Mouse (Mus musculus): ENCODE measurements around the gene Erh. TPM values are rescaled to one million over a fixed set of nuclear protein-coding genes. Genes with fewer than 3 reads are reported as not detected.

Gene Erh
- polyA plus RNA-seq, 1 experiment from 2014 or later: 329 TPM

DNA sequence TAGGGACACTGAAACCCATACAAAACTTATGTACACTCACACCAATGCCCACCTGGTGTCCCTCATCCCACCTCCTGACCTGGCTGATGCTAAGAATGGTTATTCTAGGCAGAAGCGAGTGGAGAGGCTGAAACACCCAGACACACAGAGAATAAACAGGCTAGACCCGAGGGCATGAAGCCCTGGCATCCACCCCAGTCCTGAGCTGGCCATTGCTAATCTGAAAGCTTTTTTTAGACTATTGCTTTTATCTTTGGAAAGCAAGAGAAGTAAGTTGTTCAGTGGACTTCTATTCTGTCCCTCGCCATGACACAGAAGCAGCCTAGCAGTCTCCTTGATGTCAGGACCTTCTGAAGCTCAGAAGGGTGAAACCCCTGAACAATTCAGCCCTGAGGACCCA, 34.2 kb downstream of the Erh start:
- H3K4me3 ChIP-seq: no peak overlapping the region
- no peak overlapping the region for H3K9ac ChIP-seq
- H3K4me1 ChIP-seq (replicated peaks): no peaks in the 10 kb centered on the region
- no peaks in the 10 kb centered on the region for H3K9me3 ChIP-seq
- no peak for ATAC-seq (ENCODE audit: low FRiP score)
- H3K36me3 ChIP-seq: peaks cover 6% of the 10 kb centered on the region; the same call in 1 of the 2 replicates
- 76% methylated on average over 3 of the region's 3 CpGs for WGBS
- no peak overlapping the region for H3K4me2 ChIP-seq
- no peak overlapping the region for H3K27ac ChIP-seq
- no peaks in the 10 kb centered on the region for H3K27me3 ChIP-seq

DNA sequence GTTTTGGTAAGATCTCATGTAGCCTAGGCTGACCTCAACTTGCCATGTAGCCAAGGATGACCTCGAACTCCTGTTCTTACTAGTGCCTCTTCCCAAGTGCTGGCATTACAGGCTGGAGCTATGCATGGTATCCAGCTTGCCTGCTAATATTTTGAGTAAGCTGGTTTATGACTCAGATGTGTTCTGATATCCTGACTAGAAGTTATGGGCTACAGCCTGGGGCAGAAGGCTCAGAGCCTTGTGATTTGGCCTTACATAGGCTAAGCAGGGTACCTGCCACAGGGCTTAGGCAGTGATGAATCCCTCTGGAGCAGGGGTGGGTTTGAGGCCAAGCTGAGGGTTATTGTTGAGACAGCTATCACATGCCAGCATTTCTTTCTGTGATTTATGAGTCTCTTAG, 35.6 kb downstream of the Erh start:
- Histone ChIP-seq H3K9me3 (no peaks in the 10 kb centered on the region), H3K36me3 (peaks cover 6% of the 10 kb centered on the region; the same call in 1 of the 2 replicates), H3K4me3 (no peak overlapping the region), H3K4me2 (no peak overlapping the region), H3K27me3 (no peaks in the 10 kb centered on the region), H3K27ac (no peak overlapping the region), H3K9ac (no peak overlapping the region), H3K4me1 (replicated peaks) (peaks cover 6% of the 10 kb centered on the region; the same call in 1 of the 2 replicates)
- 94% methylated on average over 1 of the region's 1 CpGs for whole genome bisulfite sequencing
- ATAC-seq (ENCODE audit: low FRiP score): no peak

- Histone ChIP-seq H3K4me1 (replicated peaks) (peaks cover 18% of the 10 kb centered on the region; the same call in 1 of the 2 replicates), H3K36me3 (peaks cover 33% of the 10 kb centered on the region), H3K9me3 (no peaks in the 10 kb centered on the region), H3K9ac (no peak overlapping the region), H3K4me3 (no peak overlapping the region), H3K27ac (no peak overlapping the region), H3K27me3 (no peaks in the 10 kb centered on the region), H3K4me2 (no peak overlapping the region)
- 76% methylated on average over 2 of the region's 2 CpGs for WGBS
- no peak for ATAC-seq (ENCODE audit: low FRiP score)
These were observed 39.9 kb downstream of the Erh start for GRCm38 (mm10) chr12:80604218-80604617.

DNA sequence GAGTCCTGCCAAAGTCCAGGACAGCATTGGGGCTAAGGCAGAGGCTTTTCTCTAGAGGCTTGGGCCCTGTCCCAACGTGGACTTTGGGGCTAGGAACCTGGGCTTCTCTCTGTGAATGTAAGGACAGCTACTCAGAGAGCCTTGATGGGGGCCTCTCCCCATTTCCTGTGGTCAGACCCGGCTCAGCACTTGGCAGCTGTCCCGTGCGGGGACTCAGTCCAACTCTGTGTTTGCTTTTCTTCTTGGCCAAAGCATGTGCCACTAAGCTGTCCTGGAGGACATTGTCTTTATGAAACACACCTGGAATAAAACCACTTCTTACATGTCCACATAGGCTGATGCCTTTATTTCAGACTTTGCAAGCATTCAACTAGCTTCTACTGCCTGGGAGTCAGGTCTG, 40.6 kb downstream of the Erh start:
- H3K27ac ChIP-seq: no peak overlapping the region
- no peak for ATAC-seq (ENCODE audit: low FRiP score)
- WGBS: 73% methylated on average over 4 of the region's 4 CpGs

DNA sequence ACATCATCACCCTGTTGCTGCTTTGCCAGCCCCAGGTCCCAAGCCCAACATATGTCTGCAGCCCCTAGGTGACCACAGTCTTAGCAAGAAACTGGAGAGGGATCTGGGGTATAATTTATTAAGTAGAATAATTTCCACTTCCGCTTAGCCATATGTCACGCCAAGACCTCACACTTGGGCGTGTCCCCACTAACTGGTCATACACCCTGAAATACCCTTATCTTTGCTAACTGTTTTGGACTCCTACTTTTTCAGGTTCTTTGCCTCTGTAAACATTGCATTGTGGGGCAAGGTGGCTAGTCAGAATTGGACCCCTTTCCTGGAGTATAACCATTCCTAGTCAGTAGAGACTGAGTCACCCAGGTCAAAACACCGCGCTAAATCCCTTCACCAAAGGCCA, 41.7 kb downstream of the Erh start:
- Histone ChIP-seq H3K4me1 (replicated peaks) (peaks cover 33% of the 10 kb centered on the region), H3K36me3 (peaks cover 43% of the 10 kb centered on the region), H3K4me2 (no peak overlapping the region), H3K9ac (no peak overlapping the region), H3K4me3 (no peak overlapping the region), H3K27ac (no peak overlapping the region), H3K27me3 (no peaks in the 10 kb centered on the region), H3K9me3 (no peaks in the 10 kb centered on the region)
- no peak for ATAC-seq (ENCODE audit: low FRiP score)
- WGBS: 97% methylated on average over 5 of the region's 5 CpGs

More for the DNA sequence above, 40.6 kb downstream of the Erh start:
- Histone ChIP-seq H3K4me1 (replicated peaks) (peaks cover 25% of the 10 kb centered on the region), H3K4me3 (no peak overlapping the region), H3K36me3 (peaks cover 35% of the 10 kb centered on the region), H3K9ac (no peak overlapping the region), H3K4me2 (no peak overlapping the region), H3K9me3 (no peaks in the 10 kb centered on the region), H3K27me3 (no peaks in the 10 kb centered on the region)

DNA sequence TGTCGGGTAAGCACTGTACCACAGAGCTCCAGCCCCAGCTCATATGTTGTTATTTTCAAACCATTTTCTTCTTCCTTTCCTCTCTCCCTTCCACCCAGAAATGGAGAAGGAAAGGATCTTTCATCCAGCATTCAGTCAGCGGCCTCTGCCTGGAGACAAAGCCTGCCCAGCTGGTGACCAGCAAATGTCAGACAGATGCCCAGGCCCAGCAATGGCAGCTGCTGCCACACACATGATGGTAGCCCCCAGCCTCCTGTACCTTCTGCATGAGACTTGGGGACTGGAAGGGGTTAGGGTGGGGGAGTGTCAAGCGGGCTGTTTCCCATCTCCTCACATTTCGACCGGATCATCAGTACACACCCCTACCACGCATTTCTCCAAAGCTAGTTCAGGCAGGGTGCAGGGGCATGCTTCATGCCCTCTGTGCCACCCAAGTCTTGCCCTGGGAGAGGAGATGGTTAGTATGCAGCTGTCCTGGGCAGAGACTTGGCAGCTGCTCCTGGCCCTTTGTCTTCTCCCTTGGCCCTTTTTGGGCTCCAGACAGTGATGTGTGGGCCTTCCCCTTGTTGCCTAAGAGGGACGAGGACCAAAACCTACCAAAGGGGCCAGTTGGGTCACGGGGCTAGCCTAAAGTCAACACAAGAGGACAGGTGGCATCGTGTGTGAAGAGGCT, 42.4 kb downstream of the Erh start:
- ATAC-seq (ENCODE audit: low FRiP score): no peak
- no peaks in the 10 kb centered on the region for H3K9me3 ChIP-seq
- H3K4me3 ChIP-seq: no peak overlapping the region
- H3K4me1 ChIP-seq (replicated peaks): peaks cover 33% of the 10 kb centered on the region
- H3K27me3 ChIP-seq: no peaks in the 10 kb centered on the region
- no peak overlapping the region for H3K4me2 ChIP-seq
- WGBS: 83% methylated on average over 9 of the region's 9 CpGs
- H3K36me3 ChIP-seq: peaks cover 43% of the 10 kb centered on the region
- H3K9ac ChIP-seq: no peak overlapping the region
- no peak overlapping the region for H3K27ac ChIP-seq

- H3K9me3 ChIP-seq: no peaks in the 10 kb centered on the region
These were observed 45.4 kb downstream of the Erh start for GRCm38 (mm10) chr12:80598756-80599155.

DNA sequence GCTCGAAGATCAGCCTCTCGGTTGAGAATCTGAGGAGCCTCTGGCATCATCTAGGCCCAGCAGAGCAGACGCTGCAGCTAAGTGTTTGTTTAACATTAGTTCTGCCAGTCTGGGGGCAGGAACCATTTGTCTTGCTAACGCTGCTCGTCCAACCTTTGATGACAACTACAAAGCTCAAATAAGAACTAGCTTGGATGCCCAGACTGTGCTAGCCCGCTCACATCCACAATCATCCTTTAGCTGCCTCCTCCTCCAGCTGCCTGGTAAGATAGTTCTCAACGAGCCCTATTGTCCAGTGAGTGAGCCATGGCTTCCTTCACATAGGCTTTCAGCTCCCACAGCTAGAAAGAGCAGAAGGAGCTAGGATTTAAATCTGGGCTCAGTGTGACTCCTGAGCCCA, 45.9 kb downstream of the Erh start:
- 16% methylated on average over 7 of the region's 7 CpGs for WGBS
- Histone ChIP-seq H3K4me2 (no peak overlapping the region), H3K9me3 (no peaks in the 10 kb centered on the region), H3K36me3 (peaks cover 54% of the 10 kb centered on the region), H3K9ac (no peak overlapping the region), H3K27me3 (no peaks in the 10 kb centered on the region), H3K4me3 (no peak overlapping the region), H3K4me1 (replicated peaks) (peaks cover 23% of the 10 kb centered on the region), H3K27ac (peak overlapping the region; percentile 36)
- no peak for ATAC-seq (ENCODE audit: low FRiP score)

More at GRCm38 (mm10) chr12:80598756-80599155, 45.4 kb downstream of the Erh start:
- Histone ChIP-seq H3K27me3 (no peaks in the 10 kb centered on the region), H3K4me3 (no peak overlapping the region), H3K4me2 (no peak overlapping the region), H3K4me1 (replicated peaks) (peaks cover 29% of the 10 kb centered on the region), H3K9ac (peak overlapping the region; percentile 19; the same call in 1 of the 2 replicates), H3K27ac (peak overlapping the region; percentile 36), H3K36me3 (peaks cover 51% of the 10 kb centered on the region)
- WGBS: 22% methylated on average over 6 of the region's 6 CpGs
- ATAC-seq (ENCODE audit: low FRiP score): peak; percentile 87

DNA sequence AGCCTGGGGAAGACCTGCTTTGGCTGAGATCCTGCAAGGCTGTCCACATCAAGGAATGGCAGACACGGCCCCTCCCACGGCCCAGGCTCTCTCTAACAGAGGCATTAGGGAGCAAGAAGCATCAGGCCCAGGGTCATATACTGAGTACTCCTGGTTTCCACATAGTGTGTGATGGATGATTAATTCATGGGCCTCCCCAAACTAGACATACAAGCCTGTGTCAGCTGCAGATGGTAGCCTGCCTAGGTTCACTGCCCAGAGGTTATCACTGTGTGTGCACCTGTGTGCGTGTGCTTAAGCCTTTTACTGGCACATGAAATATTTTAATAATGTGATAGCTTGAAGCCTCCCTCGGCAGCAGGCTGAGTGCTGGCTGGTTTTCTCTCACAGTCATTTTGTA, 48.2 kb downstream of the Erh start:
- no peaks in the 10 kb centered on the region for H3K27me3 ChIP-seq
- no peak overlapping the region for H3K4me3 ChIP-seq
- ATAC-seq (ENCODE audit: low FRiP score): no peak
- H3K4me1 ChIP-seq (replicated peaks): peaks cover 16% of the 10 kb centered on the region
- H3K36me3 ChIP-seq: peaks cover 43% of the 10 kb centered on the region
- no peak overlapping the region for H3K27ac ChIP-seq
- H3K4me2 ChIP-seq: no peak overlapping the region
- H3K9me3 ChIP-seq: no peaks in the 10 kb centered on the region
- H3K9ac ChIP-seq: no peak overlapping the region
- 86% methylated on average over 4 of the region's 4 CpGs for WGBS

- Histone ChIP-seq H3K27me3 (no peaks in the 10 kb centered on the region), H3K4me2 (no peak overlapping the region), H3K36me3 (peaks cover 47% of the 10 kb centered on the region), H3K27ac (no peak overlapping the region), H3K4me1 (replicated peaks) (peaks cover 16% of the 10 kb centered on the region), H3K4me3 (no peak overlapping the region), H3K9me3 (no peaks in the 10 kb centered on the region), H3K9ac (no peak overlapping the region)
- no peak for ATAC-seq (ENCODE audit: low FRiP score)
- WGBS: 92% methylated on average over 4 of the region's 4 CpGs
These were observed 48.6 kb downstream of the Erh start for GRCm38 (mm10) chr12:80595566-80595965.

GRCm38 (mm10) chr12:80594781-80595180, 49.4 kb downstream of the Erh start:
- no peak for ATAC-seq (ENCODE audit: low FRiP score)
- no peak overlapping the region for H3K9ac ChIP-seq
- H3K27me3 ChIP-seq: no peaks in the 10 kb centered on the region
- peaks cover 55% of the 10 kb centered on the region for H3K36me3 ChIP-seq
- no peak overlapping the region for H3K4me3 ChIP-seq
- H3K4me1 ChIP-seq (replicated peaks): peaks cover 16% of the 10 kb centered on the region
- WGBS: 89% methylated on average over 4 of the region's 4 CpGs
- no peaks in the 10 kb centered on the region for H3K9me3 ChIP-seq
- no peak overlapping the region for H3K27ac ChIP-seq
- no peak overlapping the region for H3K4me2 ChIP-seq

- no peak overlapping the region for H3K9ac ChIP-seq
- WGBS: 84% methylated on average over 4 of the region's 4 CpGs
- no peak overlapping the region for H3K27ac ChIP-seq
- H3K4me2 ChIP-seq: no peak overlapping the region
- H3K4me1 ChIP-seq (replicated peaks): peaks cover 14% of the 10 kb centered on the region
- no peaks in the 10 kb centered on the region for H3K9me3 ChIP-seq
- H3K4me3 ChIP-seq: no peak overlapping the region
- no peak for ATAC-seq (ENCODE audit: low FRiP score)
- no peaks in the 10 kb centered on the region for H3K27me3 ChIP-seq
- H3K36me3 ChIP-seq: peaks cover 57% of the 10 kb centered on the region
These were observed 50.0 kb downstream of the Erh start for GRCm38 (mm10) chr12:80594141-80594540.

DNA sequence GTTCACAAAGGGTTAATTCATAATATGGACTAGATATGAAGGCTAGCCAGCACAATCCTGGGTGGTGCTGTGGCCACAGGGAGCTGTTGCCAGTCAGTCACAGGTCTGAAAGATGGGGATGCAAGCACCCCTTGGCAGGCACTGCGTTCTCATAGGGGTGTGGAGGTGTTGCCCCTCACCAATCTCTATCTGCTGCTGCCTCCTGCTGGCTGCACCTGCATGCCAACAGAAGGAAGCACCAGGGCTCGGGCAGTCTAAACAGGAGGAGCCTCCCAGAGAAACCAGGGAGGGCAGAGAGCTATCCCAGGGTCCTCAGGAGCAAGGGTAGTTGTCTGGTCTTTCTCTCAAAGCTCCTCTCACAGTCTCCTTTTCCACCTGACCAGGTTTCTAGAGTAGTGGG, 59.2 kb downstream of the Erh start:
- Histone ChIP-seq H3K36me3 (peaks cover 43% of the 10 kb centered on the region), H3K9ac (no peak overlapping the region), H3K4me2 (no peak overlapping the region), H3K4me3 (no peak overlapping the region), H3K27ac (no peak overlapping the region), H3K4me1 (replicated peaks) (no peaks in the 10 kb centered on the region), H3K9me3 (no peaks in the 10 kb centered on the region), H3K27me3 (no peaks in the 10 kb centered on the region)
- 43% methylated on average over 2 of the region's 2 CpGs for WGBS
- ATAC-seq (ENCODE audit: low FRiP score): no peak
